Mouse (Mus musculus) brown adipose tissue, adult 24 weeks (tissue): ENCODE measurements around the gene Pfkfb1. TPM values are rescaled to one million over a fixed set of nuclear protein-coding genes. Genes with fewer than 3 reads are reported as not detected.
A peak's percentile ranks its signal among the peaks of the same experiment; 100 is the strongest.

Source experiments
- H3K27ac ChIP-seq: fragments of 200-500 bp; replicated peaks from 2 replicates; pipeline ENCODE4 v1.5.1; 2012; ENCODE audit warnings: low read depth, mild to moderate bottlenecking, low read length
- H3K4me1 ChIP-seq: fragments of 200-500 bp; 2 replicates; pipeline ENCODE4 v1.6.1; 2012; ENCODE audit warnings: low read length, mixed read lengths; ENCODE audit not compliant: control insufficient read depth, insufficient read depth, insufficient read length
- H3K4me3 ChIP-seq: fragments of 200-500 bp; 2 replicates; pipeline ENCODE4 v1.5.1; 2012; ENCODE audit warnings: low read depth, mild to moderate bottlenecking, low read length, moderate library complexity; ENCODE audit not compliant: insufficient read depth
- polyA plus RNA-seq: library from polyadenylated mRNA; stranded (reverse); fragments of >200 nt; gene quantifications from 2 replicates; pipeline ENCODE4 v1.2.4, GENCODE M21; 2012; ENCODE audit not compliant: missing spikeins, insufficient read depth, insufficient read length

The Pfkfb1 gene
- polyA plus RNA-seq, 1 experiment = 34.1 TPM

GRCm38 (mm10) chrX:150598882-150599281, 10.9 kb downstream of the Pfkfb1 start:
- H3K4me1 ChIP-seq = no peaks in the 10 kb centered on the region
- H3K4me3 ChIP-seq = no peak overlapping the region
- peak overlapping the region; percentile 21; the same call in 1 of the 2 replicates for H3K27ac ChIP-seq

GRCm38 (mm10) chrX:150636421-150636820, 48.4 kb downstream of the Pfkfb1 start:
- Histone ChIP-seq H3K27ac (no peak overlapping the region), H3K4me3 (no peak overlapping the region), H3K4me1 (no peaks in the 10 kb centered on the region)

GRCm38 (mm10) chrX:150656122-150656907, 68.3 kb downstream of the Pfkfb1 start:
- Histone ChIP-seq H3K4me3 (peak overlapping the region; percentile 28; the same call in 1 of the 2 replicates), H3K27ac (no peak overlapping the region)

GRCm38 (mm10) chrX:150656908-150657796, 69.1 kb downstream of the Pfkfb1 start, which contains the start of gene Tro:
Gene Tro, minus strand, starts transcription at chrX:150657583.
- no peaks in the 10 kb centered on the region for H3K4me1 ChIP-seq
- peak within 1 kb of the TSS; percentile 28 for H3K4me3 ChIP-seq
- H3K27ac ChIP-seq = no peak within 1 kb of the TSS

More at GRCm38 (mm10) chrX:150656122-150656907, 68.3 kb downstream of the Pfkfb1 start:
- H3K4me1 ChIP-seq = no peaks in the 10 kb centered on the region

GRCm38 (mm10) chrX:150657797-150658118, 69.7 kb downstream of the Pfkfb1 start:
- H3K27ac ChIP-seq = no peak overlapping the region
- H3K4me3 ChIP-seq = no peak overlapping the region
- no peaks in the 10 kb centered on the region for H3K4me1 ChIP-seq

- no peaks in the 10 kb centered on the region for H3K4me1 ChIP-seq
- H3K4me3 ChIP-seq = no peak overlapping the region
- no peak overlapping the region for H3K27ac ChIP-seq
Observed at GRCm38 (mm10) chrX:150662809-150663208, 74.8 kb downstream of the Pfkfb1 start.

GRCm38 (mm10) chrX:150677505-150677904, 89.5 kb downstream of the Pfkfb1 start:
- Histone ChIP-seq H3K27ac (no peak overlapping the region), H3K4me1 (no peaks in the 10 kb centered on the region), H3K4me3 (no peak overlapping the region)

Other genes with a start within 250 kb of the Pfkfb1 start
- gene Tmem29, start 129.1 kb upstream of the Pfkfb1 start, polyA plus RNA-seq = 12.7 and 19.0 TPM in 2 replicates
- gene Alas2, start 40.9 kb upstream of the Pfkfb1 start, polyA plus RNA-seq = 2.2 and 18.3 TPM in 2 replicates
- 5.9 and 13.2 TPM in 2 replicates for gene Apex2, start 1.6 kb downstream of the Pfkfb1 start, polyA plus RNA-seq
- not detected in 2 replicates for gene Tro, start 69.4 kb downstream of the Pfkfb1 start, polyA plus RNA-seq
- gene Maged2, start 226.1 kb downstream of the Pfkfb1 start, polyA plus RNA-seq = 15.7 and 17.4 TPM in 2 replicates